ENCODE assay signal across 17 mouse cellular contexts in genomic region chr5:30415381-30415780, GRCm38 (mm10). TPM values are rescaled to one million over a fixed set of nuclear protein-coding genes. Genes with fewer than 3 reads are reported as not detected.
A peak's percentile ranks its signal among the peaks of the same experiment; 100 is the strongest.
DNase-seq lines count a peak whose midpoint lies in the region; ATAC-seq and TF ChIP-seq lines count a peak whose summit lies in the region.
"Had no signal": no experiment of that assay in that cellular context is flagged by ENCODE, and none has a peak within 500 bp of the region (broad histone marks: within the 10 kb centered on the region; RNA-seq: fewer than 3 reads in every experiment).

No protein-coding gene starts in this region.

- H3K4me3 ChIP-seq in liver, adult 2 months (ENCODE audit: insufficient read depth, low read depth, low read length), result no peak overlapping the region
- H3K4me3 ChIP-seq in liver, postnatal 0 days (ENCODE audit: low read depth, low read length), result no peak overlapping the region
- H3K4me3 ChIP-seq in kidney, embryonic 15.5 days (replicated peaks), result no peak overlapping the region
- H3K4me3 ChIP-seq: embryonic facial prominence, embryonic 13.5 days; forebrain, embryonic 13.5 days; heart, embryonic 13.5 days; hindbrain, embryonic 15.5 days had no signal

- H3K27ac ChIP-seq in liver, adult 2 months (replicated peaks; ENCODE audit: insufficient read depth, low read depth, low read length), result no peak overlapping the region
- no peak overlapping the region for H3K27ac ChIP-seq in liver, postnatal 0 days (ENCODE audit: low read depth)
- H3K27ac ChIP-seq in kidney, embryonic 15.5 days, result no peak overlapping the region
- H3K27ac ChIP-seq: embryonic facial prominence, embryonic 13.5 days; forebrain, embryonic 13.5 days; heart, embryonic 13.5 days had no signal

- H3K9me3 ChIP-seq in liver, postnatal 0 days (ENCODE audit: low read length), result no peaks in the 10 kb centered on the region
- no peaks in the 10 kb centered on the region for H3K9me3 ChIP-seq in kidney, embryonic 15.5 days (replicated peaks)
- H3K9me3 ChIP-seq: embryonic facial prominence, embryonic 13.5 days; forebrain, embryonic 13.5 days; heart, embryonic 13.5 days; hindbrain, embryonic 15.5 days had no signal

- TF ChIP-seq POLR2A in liver, adult 2 months (IDR thresholded peaks at IDR 0.05; ENCODE audit: extremely low read depth, insufficient read depth, low read length), result no peak
- no peak for TF ChIP-seq POLR2A in brain, embryonic 14.5 days (IDR thresholded peaks at IDR 0.05; ENCODE audit: borderline replicate concordance, extremely low read depth, insufficient read depth, insufficient read length, poor library complexity, severe bottlenecking)

- ATAC-seq in liver, postnatal 0 days, result no peak
- ATAC-seq in kidney, embryonic 15.5 days (replicated peaks; ENCODE audit: low FRiP score), result no peak
- ATAC-seq: forebrain, embryonic 13.5 days; intestine, embryonic 16.5 days had no signal

- no peaks in the 10 kb centered on the region for H3K79me2 ChIP-seq in liver, adult 2 months (ENCODE audit: control insufficient read depth, insufficient read depth, low read length)

- H3K9ac ChIP-seq in liver, adult 2 months (ENCODE audit: low read depth, low read length), result no peak overlapping the region
- no peak overlapping the region for H3K9ac ChIP-seq in liver, postnatal 0 days (replicated peaks)
- no peak overlapping the region for H3K9ac ChIP-seq in kidney, embryonic 15.5 days
- H3K9ac ChIP-seq: embryonic facial prominence, embryonic 13.5 days; forebrain, embryonic 13.5 days; heart, embryonic 13.5 days; hindbrain, embryonic 15.5 days had no signal

- no peak overlapping the region for H3K4me2 ChIP-seq in liver, postnatal 0 days (ENCODE audit: low read depth, low read length)
- H3K4me2 ChIP-seq in kidney, embryonic 15.5 days, result no peak overlapping the region
- H3K4me2 ChIP-seq: embryonic facial prominence, embryonic 13.5 days; forebrain, embryonic 13.5 days; heart, embryonic 13.5 days; hindbrain, embryonic 15.5 days had no signal

- no peaks in the 10 kb centered on the region for H3K36me3 ChIP-seq in liver, adult 2 months (ENCODE audit: control insufficient read depth, insufficient read depth, low read length)
- H3K36me3 ChIP-seq in liver, postnatal 0 days (replicated peaks; ENCODE audit: insufficient read depth, low read length), result no peaks in the 10 kb centered on the region
- no peaks in the 10 kb centered on the region for H3K36me3 ChIP-seq in kidney, embryonic 15.5 days
- H3K36me3 ChIP-seq: embryonic facial prominence, embryonic 13.5 days; heart, embryonic 13.5 days; hindbrain, embryonic 15.5 days had no signal

- peak; percentile 59 for DNase-seq in liver, adult 2 months (ENCODE audit: extremely low read depth, low read depth, low spot score)
- no peak for DNase-seq in liver, postnatal 0 days
- peak; percentile 51 for DNase-seq in adrenal gland, postnatal 10 days
- DNase-seq in brain, embryonic 14.5 days (ENCODE audit: low read depth), result peak; percentile 37
- no peak for DNase-seq in lung, postnatal 25 days (ENCODE audit: low spot score)
- DNase-seq: gastrocnemius, postnatal 36 days; heart, adult 11 months; heart, postnatal 36 days had no signal

- 25% methylated on average over 2 of the region's 2 CpGs for WGBS in liver, adult 2 months
- 50% methylated on average over 2 of the region's 2 CpGs for WGBS in liver, postnatal 0 days (ENCODE audit: insufficient replicate concordance)
- WGBS in kidney, embryonic 15.5 days, result 37% methylated on average over 2 of the region's 2 CpGs

- H3K4me1 ChIP-seq in liver, adult 2 months (ENCODE audit: control insufficient read depth, insufficient read depth, low read length), result peaks cover 15% of the 10 kb centered on the region
- no peaks in the 10 kb centered on the region for H3K4me1 ChIP-seq in liver, postnatal 0 days (ENCODE audit: insufficient read depth)
- H3K4me1 ChIP-seq in kidney, embryonic 15.5 days, result no peaks in the 10 kb centered on the region
- H3K4me1 ChIP-seq: embryonic facial prominence, embryonic 13.5 days had no signal

- H3K27me3 ChIP-seq in liver, adult 2 months (ENCODE audit: control insufficient read depth, insufficient read depth, low read length), result no peaks in the 10 kb centered on the region
- H3K27me3 ChIP-seq in liver, postnatal 0 days (ENCODE audit: insufficient read depth, low read length), result no peaks in the 10 kb centered on the region
- H3K27me3 ChIP-seq in kidney, embryonic 15.5 days, result no peaks in the 10 kb centered on the region
- H3K27me3 ChIP-seq: embryonic facial prominence, embryonic 13.5 days; forebrain, embryonic 13.5 days; heart, embryonic 13.5 days; hindbrain, embryonic 15.5 days had no signal

- TF ChIP-seq CTCF in liver, adult 2 months (IDR thresholded peaks at IDR 0.05; ENCODE audit: low read depth, low read length), result no peak
- no peak for TF ChIP-seq CTCF in liver, postnatal 0 days (IDR thresholded peaks at IDR 0.05; ENCODE audit: low read depth)
- no peak for TF ChIP-seq CTCF in brain, embryonic 14.5 days (IDR thresholded peaks at IDR 0.05; ENCODE audit: borderline replicate concordance, extremely low read depth, insufficient read depth, insufficient read length)

- TF ChIP-seq EP300 in liver, postnatal 0 days (IDR thresholded peaks at IDR 0.05; ENCODE audit: low read depth), result no peak

RNA-seq across cellular contexts. Expression of gene Otof, which starts 46.4 kb away (rescaled TPM):
- not detected in 2 replicates for total RNA-seq in liver, adult 2 months (2014; rRNA removed)
- polyA plus RNA-seq in liver, adult 2 months (2012; rRNA removed), result 0.01 TPM in 1 of 2 replicates, not detected in the other
- polyA plus RNA-seq in liver, postnatal 0 days (2015; fragmentation: Nextera tagmentation; extraction: Ambion mirVana), result not detected in 2 replicates
- under 1 TPM; 0.09 to 0.12 TPM for total RNA-seq in adrenal gland, postnatal 10 days (2021)
- 5.2 and 6.9 TPM in 2 replicates for polyA plus RNA-seq in brain, embryonic 14.5 days (2012; rRNA removed)
- 0.09 and 0.17 TPM in 2 replicates for polyA plus RNA-seq in kidney, embryonic 15.5 days (2015; fragmentation: Nextera tagmentation; extraction: Ambion mirVana)
- total RNA-seq: heart, postnatal 36 days had no signal

RNA-seq across cellular contexts. Expression of gene 1700001C02Rik, which starts 50.5 kb away (rescaled TPM):
- not detected in 2 replicates for total RNA-seq in liver, adult 2 months (2014; rRNA removed)
- polyA plus RNA-seq in liver, adult 2 months (2012; rRNA removed), result not detected in 2 replicates
- polyA plus RNA-seq in liver, postnatal 0 days (2015; fragmentation: Nextera tagmentation; extraction: Ambion mirVana), result not detected in 2 replicates
- not detected for total RNA-seq in adrenal gland, postnatal 10 days (2021)
- polyA plus RNA-seq in brain, embryonic 14.5 days (2012; rRNA removed), result 0.38 and 0.78 TPM in 2 replicates
- polyA plus RNA-seq in kidney, embryonic 15.5 days (2015; fragmentation: Nextera tagmentation; extraction: Ambion mirVana), result not detected in 2 replicates
- total RNA-seq: ES-E14; gastrocnemius, adult 8-10 months; gastrocnemius, postnatal 36 days; heart, postnatal 36 days had no signal
- polyA plus RNA-seq: embryonic facial prominence, embryonic 13.5 days; heart, embryonic 13.5 days; heart, postnatal 0 days; intestine, embryonic 16.5 days had no signal

Comparison
In these comparisons a context has a peak if more than half of its experiments do, and no peak if none do; other contexts are left out.
1. DNase-seq: peak in liver, adult 2 months (single experiment), adrenal gland, postnatal 10 days (single experiment) and brain, embryonic 14.5 days (single experiment); none in liver, postnatal 0 days (single experiment) and lung, postnatal 25 days (single experiment).